Mouse (Mus musculus): ENCODE measurements around the gene Adgrg2. TPM values are rescaled to one million over a fixed set of nuclear protein-coding genes. Genes with fewer than 3 reads are reported as not detected.
A peak's percentile ranks its signal among the peaks of the same experiment; 100 is the strongest.

Gene Adgrg2
- total and polyA plus RNA-seq, 3 experiments: not detected

DNA sequence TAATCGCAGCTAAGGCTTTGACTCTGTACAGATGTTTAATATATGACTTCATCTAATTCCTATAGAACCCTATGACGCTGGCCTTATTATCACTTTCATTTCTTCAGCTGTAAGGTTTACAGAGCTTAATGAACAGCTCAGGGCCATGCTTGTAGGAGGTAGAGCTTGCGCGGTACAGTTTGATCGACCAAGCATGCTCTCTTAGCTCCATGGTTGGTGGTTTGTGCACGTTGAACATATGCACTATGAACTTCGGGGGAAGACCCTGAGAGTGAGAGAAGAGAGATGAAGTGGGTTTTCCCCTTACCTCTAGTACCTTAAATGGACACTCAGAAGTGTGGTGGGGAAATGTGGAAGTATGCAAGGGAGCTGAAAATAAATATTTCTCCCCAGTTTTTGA is 41.7 kb downstream of the Adgrg2 start:
- no peaks in the 10 kb centered on the region for H3K79me2 ChIP-seq (replicated peaks; ENCODE audit: control insufficient read depth, extremely low read depth, insufficient read depth, poor library complexity, severe bottlenecking)
- H3K27ac ChIP-seq (ENCODE audit: insufficient read depth, low read depth): no peak overlapping the region
- no peak for TF ChIP-seq JUND (conservative IDR thresholded peaks at IDR 0.05; ENCODE audit: low read depth, low read length)
- peak; percentile 40; the same call in 1 of the 2 replicates for TF ChIP-seq NRF1 (IDR thresholded peaks at IDR 0.05; ENCODE audit: low read depth, low read length)
- 0 out of 2 replicates have a peak, but pooled peaks have one; percentile 26 for TF ChIP-seq MYC (IDR thresholded peaks at IDR 0.05; ENCODE audit: low read depth, low read length)
- TF ChIP-seq GABPA (IDR thresholded peaks at IDR 0.05; ENCODE audit: insufficient replicate concordance, low read depth, low read length): no peak
- 0 out of 2 replicates have a peak, but pooled peaks have one; percentile 30 for TF ChIP-seq MAX (IDR thresholded peaks at IDR 0.05; ENCODE audit: low read length)
- TF ChIP-seq IRF4 (IDR thresholded peaks at IDR 0.05; ENCODE audit: low read depth, low read length): no peak
- TF ChIP-seq BHLHE40 (IDR thresholded peaks at IDR 0.05; ENCODE audit: low read depth, low read length): peak; percentile 63
- dilution Hi-C loops (cut with MboI; ENCODE audit: extremely low pct_ligation_motif_present, extremely low pct_unique_long_range_greater_than_20kb, low sequenced_read_pairs): no loop called here
- DNase-seq (ENCODE audit: extremely low read depth): peak; percentile 73
- H3K4me1 ChIP-seq (ENCODE audit: control insufficient read depth in 1 of 2, insufficient read depth in 2 of 2): no peaks in the 10 kb centered on the region; a peak in 1 of 4 replicates
- no peaks in the 10 kb centered on the region for H3K36me3 ChIP-seq (replicated peaks in 1 of 2; ENCODE audit: control insufficient read depth in 1 of 2, insufficient read depth in 1 of 2, low read length in 1 of 2)
- in situ Hi-C loops (cut with MboI; ENCODE audit: low pct_ligation_motif_present, low pct_unique_long_range_greater_than_20kb, low sequenced_read_pairs): loop anchor here (25.0 kb wide), 2 partner anchors 245 to 605 kb away; no protein-coding TSS in a partner anchor
- no peaks in the 10 kb centered on the region for H3K27me3 ChIP-seq (replicated peaks)
- no peak overlapping the region for H3K4me3 ChIP-seq (replicated peaks in 1 of 3; ENCODE audit: low read depth in 2 of 3, low read length in 2 of 3, poor library complexity in 1 of 3)
- no peak overlapping the region for H3K9ac ChIP-seq (ENCODE audit: insufficient read depth, low read depth)
- H3K9me3 ChIP-seq (replicated peaks; ENCODE audit: low read length): no peaks in the 10 kb centered on the region
- no peak overlapping the region for H3K4me2 ChIP-seq (ENCODE audit: insufficient read depth, low read depth, poor library complexity, severe bottlenecking)

GRCm38 (mm10) chrX:160441272-160441671 is 50.8 kb downstream of the Adgrg2 start:
- Histone ChIP-seq H3K9ac (ENCODE audit: insufficient read depth, low read depth) (no peak overlapping the region), H3K4me3 (replicated peaks in 1 of 3; ENCODE audit: low read depth in 2 of 3, low read length in 2 of 3, poor library complexity in 1 of 3) (no peak overlapping the region), H3K27ac (ENCODE audit: insufficient read depth, low read depth) (no peak overlapping the region), H3K79me2 (replicated peaks; ENCODE audit: control insufficient read depth, extremely low read depth, insufficient read depth, poor library complexity, severe bottlenecking) (no peaks in the 10 kb centered on the region), H3K4me2 (ENCODE audit: insufficient read depth, low read depth, poor library complexity, severe bottlenecking) (no peak overlapping the region), H3K36me3 (replicated peaks in 1 of 2; ENCODE audit: control insufficient read depth in 1 of 2, insufficient read depth in 1 of 2, low read length in 1 of 2) (no peaks in the 10 kb centered on the region), H3K27me3 (replicated peaks) (no peaks in the 10 kb centered on the region), H3K9me3 (replicated peaks; ENCODE audit: low read length) (no peaks in the 10 kb centered on the region), H3K4me1 (ENCODE audit: control insufficient read depth in 1 of 2, insufficient read depth in 2 of 2) (no peaks in the 10 kb centered on the region)
- TF ChIP-seq SIN3A (IDR thresholded peaks at IDR 0.05; ENCODE audit: low read length) (no peak), ZMIZ1 (IDR thresholded peaks at IDR 0.05; ENCODE audit: low read depth, low read length) (no peak), MAFK (IDR thresholded peaks at IDR 0.05; ENCODE audit: insufficient replicate concordance, low read length) (no peak), POLR2A (IDR thresholded peaks at IDR 0.05; ENCODE audit: low read depth, low read length) (no peak), MAZ (IDR thresholded peaks at IDR 0.05; ENCODE audit: low read depth, low read length) (no peak), MAX (IDR thresholded peaks at IDR 0.05; ENCODE audit: low read length) (no peak), ZC3H11A (IDR thresholded peaks at IDR 0.05; ENCODE audit: low read depth, low read length) (no peak), TBP (conservative IDR thresholded peaks at IDR 0.05; ENCODE audit: low read depth, low read length) (no peak), CTCF (conservative IDR thresholded peaks at IDR 0.05 in 1 of 2, IDR thresholded peaks at IDR 0.05 in 1 of 2; ENCODE audit: low read depth in 2 of 2, low read length in 2 of 2) (no peak)
- dilution Hi-C loops (cut with MboI; ENCODE audit: extremely low pct_ligation_motif_present, extremely low pct_unique_long_range_greater_than_20kb, low sequenced_read_pairs): no loop called here
- DNase-seq (ENCODE audit: extremely low read depth): no peak
- in situ Hi-C loops (cut with MboI; ENCODE audit: low pct_ligation_motif_present, low pct_unique_long_range_greater_than_20kb, low sequenced_read_pairs): loop anchor here (25.0 kb wide), 2 partner anchors 254 to 596 kb away; no protein-coding TSS in a partner anchor
